Mouse (Mus musculus): ENCODE data around the gene Psmb8.

- no peak for TF ChIP-seq CTCF (IDR thresholded peaks at IDR 0.05; ENCODE audit: low read depth, low read length)
- no peak for TF ChIP-seq POLR2A (IDR thresholded peaks at IDR 0.05; ENCODE audit: extremely low read depth, insufficient read depth, low read length)
Measured at GRCm38 (mm10) chr17:34247047-34247446, 49.5 kb downstream of the Psmb8 start.
